1 mouse cellular context compared by ENCODE assay signal in genomic region chr11:102217396-102217795, GRCm38 (mm10).
TF ChIP-seq lines count a peak whose summit lies in the region.

No protein-coding gene starts in this region.

TF ChIP-seq in CH12.LX, 34 proteins besides CTCF, POLR2A, EP300 and RAD21 (continued from another document):
- TF ChIP-seq NRF1 (IDR thresholded peaks at IDR 0.05; ENCODE audit: low read depth, low read length) (peak; percentile 52; the same call in 1 of the 2 replicates), MAZ (IDR thresholded peaks at IDR 0.05; ENCODE audit: low read depth, low read length) (no peak)
